Mouse (Mus musculus): ENCODE results near the gene Arhgef25.

DNA sequence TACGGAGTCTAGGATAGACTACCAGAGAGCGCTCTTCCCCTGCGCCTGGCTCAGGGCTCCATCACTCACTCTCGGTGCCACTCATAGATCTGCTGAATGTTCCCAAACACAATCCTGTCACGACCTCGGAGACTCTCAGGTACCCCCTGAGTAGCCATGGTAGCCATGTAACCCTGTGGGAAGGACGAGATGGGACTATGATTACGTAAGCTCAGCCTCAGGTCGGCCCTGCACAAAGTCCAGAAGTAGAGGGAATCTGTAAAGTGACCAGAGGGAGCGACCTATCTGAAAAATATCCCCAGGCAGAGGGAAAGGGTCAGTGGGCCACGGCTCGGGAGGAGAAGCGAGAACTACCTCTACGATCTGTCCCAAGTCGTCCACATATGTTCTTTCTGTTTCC, 4.4 kb downstream of the Arhgef25 start:
- TF ChIP-seq CTCF (IDR thresholded peaks at IDR 0.05; ENCODE audit: insufficient read depth, low read depth, low read length) (no peak), POLR2A (IDR thresholded peaks at IDR 0.05; ENCODE audit: insufficient read depth, low read depth, low read length) (no peak)

Data from olfactory bulb, adult 2 months (tissue).